Mouse (Mus musculus) T-cell, adult 2 months (primary cell): ENCODE data around the gene Anks4b.

Source experiments
- DNase-seq: peaks from one replicate; pipeline ENCODE4 v3.0.0; 2022; ENCODE audit warnings: low spot score

Anks4b gene

GRCm38 (mm10) chr7:120173603-120174244 is at the start of gene Anks4b:
Anks4b (plus strand) TSS chr7:120173858.
- no peak for DNase-seq

GRCm38 (mm10) chr7:120124844-120125243 is 48.8 kb upstream of the Anks4b start:
- DNase-seq: peak; percentile 15

- no peak for DNase-seq
These were observed 46.5 kb upstream of the Anks4b start for GRCm38 (mm10) chr7:120126976-120127685.

- DNase-seq: no peak
These were observed 46.0 kb upstream of the Anks4b start for GRCm38 (mm10) chr7:120127686-120128059.

GRCm38 (mm10) chr7:120128951-120129350 is 44.7 kb upstream of the Anks4b start:
- no peak for DNase-seq

DNA sequence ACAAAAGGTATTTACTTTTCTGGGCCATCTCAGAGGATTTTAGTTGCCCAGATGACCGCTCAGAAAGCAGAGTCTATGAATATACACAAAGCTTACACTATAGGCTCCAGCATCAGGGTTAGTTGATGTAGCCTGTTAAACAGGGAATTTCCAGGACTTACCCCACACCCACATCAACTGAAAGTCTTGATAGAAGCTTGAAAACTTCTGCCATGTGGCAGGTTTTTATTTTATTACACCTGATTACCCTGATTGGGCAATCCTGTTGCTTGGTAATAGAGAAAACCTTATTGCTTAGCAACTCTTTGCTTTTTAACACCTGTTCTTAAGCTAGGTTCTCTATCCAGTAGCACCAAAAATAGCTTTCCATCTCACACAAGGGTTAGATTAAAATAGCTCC is 30.9 kb upstream of the Anks4b start:
- no peak for DNase-seq

DNA sequence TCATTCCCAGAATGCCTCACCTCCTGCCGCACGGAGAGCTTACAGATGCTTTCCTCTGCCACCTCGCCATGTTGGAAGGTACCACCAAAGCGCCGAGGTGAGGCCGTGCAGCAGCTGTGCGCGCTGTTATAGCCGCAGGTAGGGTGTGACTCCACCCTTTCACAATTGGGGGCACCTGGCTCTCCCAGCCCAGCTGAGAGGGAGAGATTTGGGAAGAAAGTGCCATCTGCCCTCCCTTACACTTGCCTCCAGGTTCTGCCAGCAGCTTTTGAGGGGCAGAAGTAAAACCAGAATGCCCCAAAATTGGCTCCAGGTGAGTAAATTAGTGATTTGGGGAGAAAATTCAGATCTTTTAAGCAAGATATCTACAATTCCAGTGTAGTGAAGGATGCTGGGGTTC is 28.5 kb upstream of the Anks4b start, which contains the start of gene Zp2:
Gene Zp2 (minus strand): TSS at position 101 of the 400 bp plus-strand sequence.
- DNase-seq: no peak

- DNase-seq: no peak
These were observed 23.4 kb upstream of the Anks4b start for GRCm38 (mm10) chr7:120150257-120150656.

GRCm38 (mm10) chr7:120150898-120151297 is 22.8 kb upstream of the Anks4b start:
- no peak for DNase-seq

DNA sequence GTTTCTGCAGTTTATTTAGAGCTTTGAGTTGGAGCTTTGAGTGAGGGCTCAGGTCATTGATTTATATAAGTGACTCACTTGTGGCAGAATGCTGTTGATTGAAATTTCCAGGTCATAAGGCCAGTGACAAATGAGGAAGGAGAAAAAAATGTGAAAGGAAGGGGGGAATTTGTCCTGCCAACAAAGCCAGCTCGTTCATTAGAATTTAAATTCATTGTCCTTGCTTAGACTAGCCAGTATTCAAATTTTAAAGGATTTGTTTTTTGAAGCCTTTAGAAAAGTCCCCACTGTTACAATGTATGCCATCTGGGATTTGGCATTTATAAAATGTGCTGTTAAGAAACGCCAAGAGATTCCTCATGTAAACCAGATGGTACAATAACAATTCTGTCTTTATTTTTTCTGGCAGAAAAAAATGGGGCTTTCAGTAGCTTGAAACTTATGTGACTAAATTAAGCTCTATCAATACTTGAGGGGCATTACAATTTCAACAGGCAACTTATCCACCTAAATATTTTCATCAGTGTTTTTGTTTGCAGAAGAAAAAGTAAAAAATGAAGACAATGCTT is 16.7 kb upstream of the Anks4b start:
- DNase-seq: no peak

GRCm38 (mm10) chr7:120157575-120158061 is 16.0 kb upstream of the Anks4b start:
- no peak for DNase-seq

DNA sequence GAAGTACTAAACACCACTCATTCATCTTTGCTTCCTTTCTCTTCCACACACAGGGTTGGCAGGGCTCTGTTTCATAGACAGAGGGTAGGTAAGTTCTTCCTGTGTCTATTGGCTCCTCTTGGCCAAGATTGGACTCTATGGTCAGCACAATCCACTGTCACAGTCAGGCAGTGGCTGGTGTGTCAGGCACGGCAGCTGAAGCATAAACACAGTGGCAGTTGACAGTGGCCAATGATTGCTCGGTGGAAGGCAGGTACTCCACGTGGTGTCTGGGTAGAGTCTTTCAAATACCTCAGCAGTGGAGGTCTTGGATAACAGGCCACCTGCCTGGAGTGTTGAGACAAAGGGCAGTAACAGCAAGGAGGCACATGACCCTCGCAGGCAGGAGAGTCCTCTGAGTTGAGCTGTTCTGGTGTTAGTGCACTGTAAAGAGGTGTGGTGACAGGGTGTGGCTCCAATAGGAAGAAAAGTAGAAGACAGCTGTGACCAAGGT is 15.5 kb upstream of the Anks4b start:
- no peak for DNase-seq

DNA sequence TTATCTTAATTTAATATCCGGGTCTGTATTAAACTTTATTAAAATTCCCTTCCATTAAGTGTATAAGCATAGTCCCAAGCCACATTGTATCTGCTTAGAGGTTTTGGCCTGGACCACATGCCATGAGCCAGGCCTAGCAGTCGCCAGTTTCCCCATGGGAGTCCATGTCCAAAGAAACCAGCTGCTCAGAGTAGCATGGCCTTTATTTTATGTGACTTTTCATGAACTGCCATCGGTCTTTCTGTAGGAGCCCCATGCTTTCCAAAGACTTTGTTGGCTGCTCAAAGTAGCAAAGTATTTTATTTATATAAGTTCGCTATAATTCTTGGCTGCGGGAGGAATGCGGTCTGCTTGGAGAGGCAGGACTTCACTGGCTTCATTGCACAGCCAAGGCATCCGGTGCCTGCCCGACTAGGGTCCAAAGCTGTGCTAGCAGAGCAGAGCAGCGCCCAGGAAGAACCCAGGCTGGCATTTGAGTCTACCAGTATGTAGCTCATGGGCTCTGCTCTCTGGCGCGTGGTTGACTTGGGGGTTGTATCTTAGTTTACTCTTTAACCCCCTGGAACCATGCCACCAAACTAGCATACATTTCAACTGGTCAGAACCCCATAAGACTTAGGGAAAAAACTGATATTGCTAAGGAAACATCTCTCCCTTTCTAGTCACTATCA is 9.9 kb upstream of the Anks4b start:
- no peak for DNase-seq

DNA sequence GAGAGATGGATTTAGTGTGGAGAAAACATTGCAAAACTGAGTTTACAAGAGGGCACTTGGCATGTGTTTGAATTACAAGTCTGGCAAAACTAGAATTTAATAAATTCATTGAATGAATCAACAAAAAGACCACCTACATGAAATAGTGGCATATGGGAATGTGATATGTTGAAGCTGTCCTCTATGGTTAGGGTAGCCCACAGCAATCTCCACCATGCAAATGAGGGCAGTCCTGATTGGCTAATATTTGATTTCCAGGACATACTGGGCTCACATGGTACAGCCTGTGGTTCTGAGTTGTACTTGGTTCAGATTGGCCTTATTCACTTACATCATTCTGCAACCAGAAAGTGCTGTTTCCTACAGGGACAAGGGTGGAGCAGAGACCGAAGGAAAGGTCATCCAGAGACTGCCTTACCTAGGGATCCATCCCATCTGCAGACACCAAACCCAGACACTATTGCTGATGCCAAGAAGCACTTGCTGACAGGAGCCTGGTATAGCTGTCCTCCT is 1.4 kb upstream of the Anks4b start:
- no peak for DNase-seq

GRCm38 (mm10) chr7:120174723-120175504 is 1.3 kb downstream of the Anks4b start:
- no peak for DNase-seq

- no peak for DNase-seq
These were observed 4.0 kb downstream of the Anks4b start for GRCm38 (mm10) chr7:120177611-120178010.

GRCm38 (mm10) chr7:120178935-120179334 is 5.3 kb downstream of the Anks4b start:
- DNase-seq: no peak

DNA sequence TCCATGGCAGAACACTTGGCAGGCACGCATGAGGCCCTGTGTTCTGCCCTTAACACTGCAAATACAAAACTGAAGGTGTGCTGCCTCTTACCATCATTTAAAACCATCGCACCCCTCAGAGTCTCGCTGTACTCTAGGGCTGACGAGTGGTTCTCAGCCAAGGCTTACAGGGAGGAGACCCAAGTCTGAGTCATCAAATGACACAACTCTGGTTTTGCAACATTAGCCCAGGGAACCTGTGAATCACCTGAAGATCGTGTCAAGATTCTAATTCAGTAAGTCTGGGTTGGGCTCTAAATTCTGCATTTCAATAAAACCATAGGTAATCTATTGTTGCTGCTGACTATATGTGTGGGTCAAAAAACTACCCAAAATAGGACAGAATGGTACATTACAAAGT is 6.9 kb downstream of the Anks4b start:
- DNase-seq: no peak

DNA sequence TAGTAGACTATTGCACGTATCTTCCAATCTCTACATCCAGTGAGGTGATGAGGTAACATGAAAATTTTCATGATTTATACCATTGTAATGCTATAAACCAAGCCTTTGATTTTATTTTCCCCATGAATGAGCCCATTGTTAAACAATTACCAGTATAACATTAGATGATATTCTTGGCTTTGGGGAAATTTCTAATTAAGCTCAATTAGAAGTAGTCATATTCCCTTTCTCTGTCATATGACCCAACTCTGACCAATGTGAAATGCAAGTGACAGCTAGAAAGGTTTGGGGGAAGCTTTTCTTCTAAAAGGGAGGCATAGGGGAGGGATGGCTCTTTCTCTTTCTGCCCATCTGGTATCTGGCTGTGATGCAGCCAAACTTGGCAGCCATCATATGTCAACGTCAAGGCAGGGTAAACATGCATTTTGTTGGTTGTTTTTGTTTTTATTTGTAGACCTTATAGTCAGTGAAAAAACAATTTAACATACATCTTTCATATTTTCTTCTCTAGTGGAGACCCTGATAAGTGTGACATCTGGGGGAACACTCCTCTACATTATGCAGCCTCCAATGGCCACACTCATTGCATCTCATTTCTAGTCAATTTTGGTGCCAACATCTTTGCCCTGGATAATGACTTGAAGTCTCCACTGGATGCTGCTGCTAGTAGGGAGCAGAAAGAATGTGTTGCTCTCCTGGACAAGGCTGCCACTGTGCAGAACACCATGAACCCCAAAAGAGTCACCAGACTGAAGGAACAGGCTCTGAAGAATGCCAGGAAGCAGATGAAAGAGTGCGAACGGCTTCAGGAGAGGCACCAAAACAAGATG is 8.0 kb downstream of the Anks4b start:
- no peak for DNase-seq

GRCm38 (mm10) chr7:120182891-120183290 is 9.2 kb downstream of the Anks4b start:
- DNase-seq: no peak

- DNase-seq: no peak
These were observed 15.3 kb downstream of the Anks4b start for GRCm38 (mm10) chr7:120188946-120189345.
